Mouse (Mus musculus): Measurements from ENCODE around the gene Zranb2. TPM values are rescaled to one million over a fixed set of nuclear protein-coding genes. Genes with fewer than 3 reads are reported as not detected.

Zranb2 gene
- polyA plus RNA-seq, 1 experiment, result 2.4 TPM

DNA sequence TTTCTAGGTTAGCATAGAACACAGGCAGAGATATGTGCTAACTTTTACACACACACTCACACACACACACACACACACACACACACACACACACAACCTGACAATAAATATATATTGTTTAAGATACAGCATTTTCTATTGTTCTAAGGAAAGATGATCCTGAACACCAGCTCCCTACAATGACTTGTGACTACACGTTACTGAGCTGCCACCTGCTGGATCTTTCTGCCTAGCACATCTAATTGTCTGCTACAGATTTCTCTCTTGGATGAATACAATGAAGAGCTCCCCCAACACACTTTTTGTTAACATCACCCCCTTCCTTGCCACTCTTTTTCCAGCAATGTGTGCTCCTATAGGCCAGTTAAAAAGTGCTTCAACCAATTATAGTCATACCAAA lies 13.5 kb upstream of the Zranb2 start:
- no peak for DNase-seq (ENCODE audit: low read depth in 1 of 2, low spot score in 2 of 2)
- TF ChIP-seq CTCF (IDR thresholded peaks at IDR 0.05; ENCODE audit: extremely low read depth, insufficient read depth, insufficient read length, insufficient replicate concordance) (no peak), POLR2A (IDR thresholded peaks at IDR 0.05; ENCODE audit: low read depth, low read length) (no peak)

DNA sequence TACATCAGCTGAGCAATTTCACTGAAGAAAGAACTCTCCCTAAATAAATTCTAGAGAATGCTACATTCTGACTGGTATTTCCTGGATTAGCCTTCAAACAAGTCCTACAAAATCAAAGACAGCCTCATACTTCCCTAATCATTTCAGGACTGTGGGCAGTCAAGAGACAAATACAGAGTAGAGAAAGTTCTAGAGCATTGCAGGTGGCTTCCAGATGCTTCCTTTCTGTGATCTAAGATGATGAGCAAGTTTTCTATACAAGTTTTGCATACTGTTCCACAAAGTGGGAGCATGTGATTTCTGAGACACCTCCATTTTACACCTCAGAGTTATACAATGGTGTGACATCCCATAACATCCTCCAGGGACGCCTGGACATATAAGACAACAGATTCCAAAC lies 10.1 kb upstream of the Zranb2 start:
- Histone ChIP-seq H3K27me3 (ENCODE audit: control insufficient read depth, insufficient read depth, low read length) (peaks cover 2% of the 10 kb centered on the region), H3K27ac (ENCODE audit: insufficient read depth, low read length) (no peak overlapping the region), H3K4me1 (ENCODE audit: control insufficient read depth, insufficient read depth, insufficient read length) (no peaks in the 10 kb centered on the region), H3K4me3 (ENCODE audit: extremely low read depth, insufficient read depth, insufficient read length) (no peak overlapping the region), H3K36me3 (ENCODE audit: control insufficient read depth, insufficient read depth, low read length) (no peaks in the 10 kb centered on the region)
- DNase-seq (ENCODE audit: low read depth in 1 of 2, low spot score in 2 of 2), result no peak
- TF ChIP-seq CTCF (IDR thresholded peaks at IDR 0.05; ENCODE audit: extremely low read depth, insufficient read depth, insufficient read length, insufficient replicate concordance), result no peak
- WGBS, result 27% methylated on average over 1 of the region's 1 CpGs

More for the DNA sequence above, 13.5 kb upstream of the Zranb2 start:
- Histone ChIP-seq H3K4me1 (ENCODE audit: control insufficient read depth, insufficient read depth, insufficient read length) (no peaks in the 10 kb centered on the region), H3K36me3 (ENCODE audit: control insufficient read depth, insufficient read depth, low read length) (no peaks in the 10 kb centered on the region), H3K4me3 (ENCODE audit: extremely low read depth, insufficient read depth, insufficient read length) (no peak overlapping the region), H3K27ac (ENCODE audit: insufficient read depth, low read length) (no peak overlapping the region), H3K27me3 (ENCODE audit: control insufficient read depth, insufficient read depth, low read length) (no peaks in the 10 kb centered on the region)
- WGBS, result 8% methylated on average over 1 of the region's 1 CpGs

DNA sequence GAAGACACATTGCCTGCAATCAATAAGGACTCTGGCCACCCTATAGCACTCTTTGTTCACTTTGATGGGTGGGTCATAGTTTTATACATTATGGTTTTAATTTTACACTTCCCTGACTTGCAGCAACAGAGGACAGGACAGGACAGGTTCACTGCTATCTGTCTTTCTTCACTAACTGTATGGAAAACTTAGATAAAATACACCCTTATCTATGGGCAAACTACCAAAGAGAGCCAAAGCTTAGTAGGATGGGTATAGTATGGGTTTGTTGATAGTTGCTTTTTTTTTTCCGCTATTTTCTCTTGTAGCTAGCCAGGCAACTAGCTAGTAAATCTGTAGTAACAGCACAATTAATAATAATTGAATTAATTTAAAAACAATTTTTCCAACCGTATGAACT lies 2.4 kb upstream of the Zranb2 start:
- WGBS, result 89% methylated on average over 2 of the region's 2 CpGs
- TF ChIP-seq POLR2A (IDR thresholded peaks at IDR 0.05; ENCODE audit: low read depth, low read length) (no peak), CTCF (IDR thresholded peaks at IDR 0.05; ENCODE audit: extremely low read depth, insufficient read depth, insufficient read length, insufficient replicate concordance) (no peak)

DNA sequence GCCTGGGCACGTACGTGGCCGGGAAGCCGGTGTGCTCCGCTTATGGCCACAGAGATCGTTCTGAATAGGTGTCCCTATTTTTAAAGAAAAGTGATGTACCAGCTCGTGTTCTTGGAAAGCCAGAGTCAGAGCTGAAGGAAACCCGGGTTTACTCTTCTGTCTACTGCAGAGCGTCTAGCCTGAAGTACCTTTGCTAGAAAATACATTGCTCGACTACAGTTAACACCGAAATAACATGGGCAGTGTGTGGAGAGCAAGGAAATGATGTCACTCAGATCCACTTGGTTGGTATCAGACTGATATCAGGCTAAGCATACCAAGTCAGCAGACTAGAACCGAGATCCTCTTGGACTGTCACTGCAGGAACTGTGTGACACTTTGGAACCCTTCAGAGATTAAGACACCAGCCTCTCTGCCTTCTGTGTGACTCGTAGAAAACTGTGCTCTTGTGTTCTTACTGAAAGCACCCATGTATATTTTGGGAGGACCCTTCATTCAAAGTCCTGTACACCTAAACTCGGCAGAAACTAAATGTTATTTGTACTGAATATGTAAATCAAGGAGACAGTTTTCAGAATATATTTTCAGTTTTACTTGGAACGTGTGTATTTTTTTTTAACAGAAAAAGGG lies 941 bp downstream of the Zranb2 start:
- peak in 1 of 2 experiments; percentile 17 for DNase-seq (ENCODE audit: low read depth in 1 of 2, low spot score in 2 of 2)
- peak overlapping the region; percentile 92 for H3K4me3 ChIP-seq (ENCODE audit: extremely low read depth, insufficient read depth, insufficient read length)
- H3K27me3 ChIP-seq (ENCODE audit: control insufficient read depth, insufficient read depth, low read length), result no peaks in the 10 kb centered on the region
- no peak for TF ChIP-seq POLR2A (IDR thresholded peaks at IDR 0.05; ENCODE audit: low read depth, low read length)
- TF ChIP-seq CTCF (IDR thresholded peaks at IDR 0.05; ENCODE audit: extremely low read depth, insufficient read depth, insufficient read length, insufficient replicate concordance), result no peak
- peak overlapping the region; percentile 96 for H3K27ac ChIP-seq (ENCODE audit: insufficient read depth, low read length)
- 2% methylated on average over 15 of the region's 15 CpGs for WGBS
- H3K36me3 ChIP-seq (ENCODE audit: control insufficient read depth, insufficient read depth, low read length), result peaks cover 7% of the 10 kb centered on the region; the same call in 1 of the 2 replicates
- no peaks in the 10 kb centered on the region; the same call in none of the 2 replicates for H3K4me1 ChIP-seq (ENCODE audit: control insufficient read depth, insufficient read depth, insufficient read length)

More for the DNA sequence above, 2.4 kb upstream of the Zranb2 start:
- H3K4me1 ChIP-seq (ENCODE audit: control insufficient read depth, insufficient read depth, insufficient read length), result no peaks in the 10 kb centered on the region; the same call in none of the 2 replicates
- no peaks in the 10 kb centered on the region for H3K36me3 ChIP-seq (ENCODE audit: control insufficient read depth, insufficient read depth, low read length)
- no peak for DNase-seq (ENCODE audit: low read depth in 1 of 2, low spot score in 2 of 2)
- H3K27me3 ChIP-seq (ENCODE audit: control insufficient read depth, insufficient read depth, low read length), result peaks cover 2% of the 10 kb centered on the region
- no peak overlapping the region for H3K4me3 ChIP-seq (ENCODE audit: extremely low read depth, insufficient read depth, insufficient read length)
- H3K27ac ChIP-seq (ENCODE audit: insufficient read depth, low read length), result no peak overlapping the region

DNA sequence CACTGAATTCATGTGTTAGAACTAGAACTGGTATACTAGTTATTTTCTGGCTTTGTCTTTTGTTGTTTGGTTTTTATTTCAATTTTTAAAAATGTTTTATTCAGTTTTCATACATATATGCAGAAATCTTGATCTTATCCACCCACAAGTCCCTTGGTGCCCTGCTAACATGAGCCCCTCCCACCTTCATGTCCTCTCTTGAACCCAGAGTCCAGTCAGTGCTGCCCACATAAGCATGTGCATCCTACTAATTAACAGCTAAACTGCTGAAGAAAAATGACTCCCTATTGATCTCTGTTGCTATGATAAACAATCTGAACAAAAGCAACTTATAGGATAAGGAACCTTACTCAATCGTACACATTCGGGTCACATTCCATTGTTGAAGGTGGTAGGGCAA lies 15.4 kb downstream of the Zranb2 start:
- 97% methylated on average over 2 of the region's 2 CpGs for WGBS
- no peak overlapping the region for H3K27ac ChIP-seq (ENCODE audit: insufficient read depth, low read length)
- no peak overlapping the region for H3K4me3 ChIP-seq (ENCODE audit: extremely low read depth, insufficient read depth, insufficient read length)
- H3K36me3 ChIP-seq (ENCODE audit: control insufficient read depth, insufficient read depth, low read length), result peaks cover 23% of the 10 kb centered on the region
- DNase-seq (ENCODE audit: low read depth in 1 of 2, low spot score in 2 of 2), result no peak
- no peaks in the 10 kb centered on the region for H3K27me3 ChIP-seq (ENCODE audit: control insufficient read depth, insufficient read depth, low read length)
- no peak for TF ChIP-seq POLR2A (IDR thresholded peaks at IDR 0.05; ENCODE audit: low read depth, low read length)
- no peak for TF ChIP-seq CTCF (IDR thresholded peaks at IDR 0.05; ENCODE audit: extremely low read depth, insufficient read depth, insufficient read length, insufficient replicate concordance)
- no peaks in the 10 kb centered on the region for H3K4me1 ChIP-seq (ENCODE audit: control insufficient read depth, insufficient read depth, insufficient read length)

DNA sequence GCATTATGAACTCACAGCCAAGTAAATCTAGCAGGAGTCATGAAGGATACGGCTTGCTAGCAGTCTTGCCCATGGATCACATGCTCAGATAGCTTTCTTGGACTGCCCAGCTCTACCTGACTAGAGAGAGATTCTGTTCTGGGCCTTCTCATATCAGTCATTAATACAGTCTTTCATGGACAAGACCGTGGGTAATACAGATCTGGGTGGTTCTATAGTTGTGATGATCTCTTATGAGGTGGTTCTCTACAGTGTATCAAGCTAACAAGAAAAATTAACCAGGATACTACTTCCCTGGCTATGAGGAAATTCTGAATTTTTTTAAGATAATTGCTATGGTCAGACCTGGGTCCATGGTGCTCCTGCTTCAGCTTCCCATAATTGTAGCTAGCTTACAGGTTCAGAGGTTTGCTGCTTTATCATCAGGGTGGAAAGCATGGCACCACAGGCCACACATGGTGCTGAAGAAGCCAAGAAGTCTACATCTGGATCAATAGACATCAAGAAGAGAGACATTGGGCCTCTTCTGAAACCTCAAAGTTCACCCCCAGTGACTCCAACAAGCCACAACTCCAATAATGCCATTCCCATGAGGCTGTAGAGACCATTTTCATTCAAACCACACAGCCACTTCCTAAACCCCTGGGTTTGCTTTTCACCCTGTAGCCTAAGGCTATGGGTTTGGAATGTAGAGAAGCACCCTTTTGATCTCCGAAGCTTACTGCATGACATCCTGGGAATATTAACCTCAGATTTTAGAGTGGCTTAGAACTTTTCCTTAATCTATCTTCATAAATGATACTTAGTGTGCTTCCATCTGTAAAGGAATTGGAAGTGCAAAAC lies 16.0 kb downstream of the Zranb2 start:
- H3K27me3 ChIP-seq (ENCODE audit: control insufficient read depth, insufficient read depth, low read length), result no peaks in the 10 kb centered on the region
- no peak overlapping the region for H3K27ac ChIP-seq (ENCODE audit: insufficient read depth, low read length)
- peaks cover 20% of the 10 kb centered on the region for H3K36me3 ChIP-seq (ENCODE audit: control insufficient read depth, insufficient read depth, low read length)
- H3K4me3 ChIP-seq (ENCODE audit: extremely low read depth, insufficient read depth, insufficient read length), result no peak overlapping the region
- H3K4me1 ChIP-seq (ENCODE audit: control insufficient read depth, insufficient read depth, insufficient read length), result no peaks in the 10 kb centered on the region
- 93% methylated on average over 3 of the region's 3 CpGs for WGBS
- no peak for DNase-seq (ENCODE audit: low read depth in 1 of 2, low spot score in 2 of 2)
- TF ChIP-seq POLR2A (IDR thresholded peaks at IDR 0.05; ENCODE audit: low read depth, low read length) (no peak), CTCF (IDR thresholded peaks at IDR 0.05; ENCODE audit: extremely low read depth, insufficient read depth, insufficient read length, insufficient replicate concordance) (no peak)
